Mouse (Mus musculus): ENCODE results near the gene Pde4b.

- no peak for TF ChIP-seq CTCF (IDR thresholded peaks at IDR 0.05)
- TF ChIP-seq EP300 (IDR thresholded peaks at IDR 0.05), result no peak
Measured at GRCm38 (mm10) chr4:102316699-102317285, 229.4 kb downstream of the Pde4b start.

Data from lung, postnatal 0 days (tissue).